Mouse (Mus musculus): ENCODE measurements at regions not wholly inside any gene's neighbourhood (a gene's known extent, or its start where the extent isn't known, plus 50 kb on each side); places are given as distances from the start of the nearest gene placed in this dataset.
A peak's percentile ranks its signal among the peaks of the same experiment; 100 is the strongest.

- no peak for DNase-seq (ENCODE audit: low spot score)
These were observed 97.1 kb downstream of the Tmem17 start for GRCm38 (mm10) chr11:22608945-22609344.

GRCm38 (mm10) chr11:22610433-22611101 lies 98.7 kb downstream of the Tmem17 start:
- DNase-seq (ENCODE audit: low spot score) = no peak
- H3K27ac ChIP-seq (ENCODE audit: low read depth, low read length) = no peak overlapping the region
- 6% methylated on average over 12 of the region's 12 CpGs for WGBS
- H3K27me3 ChIP-seq (ENCODE audit: control insufficient read depth, insufficient read depth, low read length) = no peaks in the 10 kb centered on the region
- no peaks in the 10 kb centered on the region for H3K9me3 ChIP-seq (ENCODE audit: control insufficient read depth, low read length)
- H3K4me2 ChIP-seq (ENCODE audit: low read depth) = 0 out of 2 replicates have a peak overlapping the region, but pooled peaks have one; percentile 8
- H3K4me1 ChIP-seq (ENCODE audit: control insufficient read depth, insufficient read depth, low read length) = 0 out of 2 replicates have a peak, but pooled peaks cover 2% of the 10 kb centered on the region
- H3K36me3 ChIP-seq (ENCODE audit: control insufficient read depth, insufficient read depth, low read length) = no peaks in the 10 kb centered on the region
- H3K4me3 ChIP-seq (ENCODE audit: low read depth, low read length) = no peak overlapping the region
- no peak for ATAC-seq (ENCODE audit: insufficient read depth, low FRiP score, low TSS enrichment)
- no peak overlapping the region for H3K9ac ChIP-seq (ENCODE audit: low read length)

More at GRCm38 (mm10) chr11:22608945-22609344, 97.1 kb downstream of the Tmem17 start:
- H3K4me1 ChIP-seq (ENCODE audit: control insufficient read depth, insufficient read depth, low read length) = 0 out of 2 replicates have a peak, but pooled peaks cover 2% of the 10 kb centered on the region
- no peak overlapping the region for H3K9ac ChIP-seq (ENCODE audit: low read length)
- no peaks in the 10 kb centered on the region for H3K36me3 ChIP-seq (ENCODE audit: control insufficient read depth, insufficient read depth, low read length)
- no peak overlapping the region for H3K27ac ChIP-seq (ENCODE audit: low read depth, low read length)
- no peaks in the 10 kb centered on the region for H3K9me3 ChIP-seq (ENCODE audit: control insufficient read depth, low read length)
- ATAC-seq (ENCODE audit: insufficient read depth, low FRiP score, low TSS enrichment) = no peak
- H3K4me2 ChIP-seq (ENCODE audit: low read depth) = no peak overlapping the region
- no peaks in the 10 kb centered on the region for H3K27me3 ChIP-seq (ENCODE audit: control insufficient read depth, insufficient read depth, low read length)
- no peak overlapping the region for H3K4me3 ChIP-seq (ENCODE audit: low read depth, low read length)

GRCm38 (mm10) chr11:22611102-22611869 lies 99.4 kb downstream of the Tmem17 start:
- ATAC-seq (ENCODE audit: insufficient read depth, low FRiP score, low TSS enrichment) (no peak), DNase-seq (ENCODE audit: low spot score) (no peak)
- H3K36me3 ChIP-seq (ENCODE audit: control insufficient read depth, insufficient read depth, low read length) = no peaks in the 10 kb centered on the region
- 65% methylated on average over 6 of the region's 6 CpGs for WGBS
- no peak overlapping the region for H3K9ac ChIP-seq (ENCODE audit: low read length)
- H3K4me3 ChIP-seq (ENCODE audit: low read depth, low read length) = no peak overlapping the region
- H3K9me3 ChIP-seq (ENCODE audit: control insufficient read depth, low read length) = no peaks in the 10 kb centered on the region
- H3K4me1 ChIP-seq (ENCODE audit: control insufficient read depth, insufficient read depth, low read length) = 0 out of 2 replicates have a peak, but pooled peaks cover 2% of the 10 kb centered on the region
- H3K27me3 ChIP-seq (ENCODE audit: control insufficient read depth, insufficient read depth, low read length) = no peaks in the 10 kb centered on the region
- H3K27ac ChIP-seq (ENCODE audit: low read depth, low read length) = no peak overlapping the region
- H3K4me2 ChIP-seq (ENCODE audit: low read depth) = no peak overlapping the region

GRCm38 (mm10) chr11:22613500-22613899 lies 101.6 kb downstream of the Tmem17 start:
- Histone ChIP-seq H3K27ac (ENCODE audit: low read depth, low read length) (no peak overlapping the region), H3K4me1 (ENCODE audit: control insufficient read depth, insufficient read depth, low read length) (0 out of 2 replicates have a peak, but pooled peaks cover 2% of the 10 kb centered on the region), H3K9me3 (ENCODE audit: control insufficient read depth, low read length) (no peaks in the 10 kb centered on the region), H3K9ac (ENCODE audit: low read length) (no peak overlapping the region), H3K27me3 (ENCODE audit: control insufficient read depth, insufficient read depth, low read length) (no peaks in the 10 kb centered on the region), H3K4me3 (ENCODE audit: low read depth, low read length) (no peak overlapping the region), H3K4me2 (ENCODE audit: low read depth) (no peak overlapping the region), H3K36me3 (ENCODE audit: control insufficient read depth, insufficient read depth, low read length) (no peaks in the 10 kb centered on the region)
- no peak for ATAC-seq (ENCODE audit: insufficient read depth, low FRiP score, low TSS enrichment)
- DNase-seq (ENCODE audit: low spot score) = no peak
- 67% methylated on average over 2 of the region's 2 CpGs for WGBS

- WGBS = 16% methylated on average over 21 of the region's 21 CpGs
- peak overlapping the region; percentile 40; the same call in 1 of the 2 replicates for H3K9ac ChIP-seq (ENCODE audit: low read length)
- H3K27ac ChIP-seq (ENCODE audit: low read depth, low read length) = no peak overlapping the region
- H3K4me1 ChIP-seq (ENCODE audit: control insufficient read depth, insufficient read depth, low read length) = no peaks in the 10 kb centered on the region
- H3K9me3 ChIP-seq (ENCODE audit: control insufficient read depth, low read length) = no peaks in the 10 kb centered on the region
- H3K4me2 ChIP-seq (ENCODE audit: low read depth) = peak overlapping the region; percentile 40
- ATAC-seq (ENCODE audit: insufficient read depth, low FRiP score, low TSS enrichment) (peak; percentile 78), DNase-seq (ENCODE audit: low spot score) (peak; percentile 89)
- H3K36me3 ChIP-seq (ENCODE audit: control insufficient read depth, insufficient read depth, low read length) = no peaks in the 10 kb centered on the region
- peak overlapping the region; percentile 23 for H3K4me3 ChIP-seq (ENCODE audit: low read depth, low read length)
- no peaks in the 10 kb centered on the region for H3K27me3 ChIP-seq (ENCODE audit: control insufficient read depth, insufficient read depth, low read length)
These were observed 105.5 kb downstream of the Tmem17 start for GRCm38 (mm10) chr11:22617204-22617874.

- Histone ChIP-seq H3K27ac (ENCODE audit: low read depth, low read length) (no peak overlapping the region), H3K4me2 (ENCODE audit: low read depth) (no peak overlapping the region), H3K4me1 (ENCODE audit: control insufficient read depth, insufficient read depth, low read length) (no peaks in the 10 kb centered on the region), H3K9ac (ENCODE audit: low read length) (no peak overlapping the region), H3K9me3 (ENCODE audit: control insufficient read depth, low read length) (no peaks in the 10 kb centered on the region), H3K4me3 (ENCODE audit: low read depth, low read length) (no peak overlapping the region), H3K27me3 (ENCODE audit: control insufficient read depth, insufficient read depth, low read length) (no peaks in the 10 kb centered on the region), H3K36me3 (ENCODE audit: control insufficient read depth, insufficient read depth, low read length) (no peaks in the 10 kb centered on the region)
- 75% methylated on average over 8 of the region's 8 CpGs for WGBS
- ATAC-seq (ENCODE audit: insufficient read depth, low FRiP score, low TSS enrichment) (no peak), DNase-seq (ENCODE audit: low spot score) (no peak)
These were observed 109.2 kb downstream of the Tmem17 start for GRCm38 (mm10) chr11:22620912-22621705.

GRCm38 (mm10) chr11:22621868-22622267 lies 110.0 kb downstream of the Tmem17 start:
- ATAC-seq (ENCODE audit: insufficient read depth, low FRiP score, low TSS enrichment) = no peak
- no peaks in the 10 kb centered on the region for H3K4me1 ChIP-seq (ENCODE audit: control insufficient read depth, insufficient read depth, low read length)
- no peaks in the 10 kb centered on the region for H3K36me3 ChIP-seq (ENCODE audit: control insufficient read depth, insufficient read depth, low read length)
- no peaks in the 10 kb centered on the region for H3K27me3 ChIP-seq (ENCODE audit: control insufficient read depth, insufficient read depth, low read length)
- H3K27ac ChIP-seq (ENCODE audit: low read depth, low read length) = no peak overlapping the region
- no peak for DNase-seq (ENCODE audit: low spot score)
- H3K4me2 ChIP-seq (ENCODE audit: low read depth) = no peak overlapping the region
- H3K4me3 ChIP-seq (ENCODE audit: low read depth, low read length) = no peak overlapping the region
- no peaks in the 10 kb centered on the region for H3K9me3 ChIP-seq (ENCODE audit: control insufficient read depth, low read length)
- WGBS = 64% methylated on average over 6 of the region's 6 CpGs
- H3K9ac ChIP-seq (ENCODE audit: low read length) = no peak overlapping the region

- Histone ChIP-seq H3K9me3 (ENCODE audit: control insufficient read depth, low read length) (no peaks in the 10 kb centered on the region), H3K36me3 (ENCODE audit: control insufficient read depth, insufficient read depth, low read length) (no peaks in the 10 kb centered on the region), H3K27ac (ENCODE audit: low read depth, low read length) (no peak overlapping the region), H3K4me2 (ENCODE audit: low read depth) (no peak overlapping the region), H3K4me1 (ENCODE audit: control insufficient read depth, insufficient read depth, low read length) (no peaks in the 10 kb centered on the region), H3K4me3 (ENCODE audit: low read depth, low read length) (no peak overlapping the region), H3K9ac (ENCODE audit: low read length) (no peak overlapping the region), H3K27me3 (ENCODE audit: control insufficient read depth, insufficient read depth, low read length) (no peaks in the 10 kb centered on the region)
- WGBS = 63% methylated on average over 8 of the region's 8 CpGs
- DNase-seq (ENCODE audit: low spot score) = peak; percentile 4
- ATAC-seq (ENCODE audit: insufficient read depth, low FRiP score, low TSS enrichment) = no peak
These were observed 110.7 kb downstream of the Tmem17 start for GRCm38 (mm10) chr11:22622496-22622997.
